Mouse (Mus musculus) liver, embryonic 16.5 days (tissue): Measurements from ENCODE around the gene Acin1. TPM values are rescaled to one million over a fixed set of nuclear protein-coding genes. Genes with fewer than 3 reads are reported as not detected.
A peak's percentile ranks its signal among the peaks of the same experiment; 100 is the strongest.
"Not testable (repeated sequence)": the region's sequence is repeated elsewhere in the genome, so short reads cannot be mapped to it uniquely, and the experiment has no call there.

Source experiments
- ATAC-seq: fragments of 200-750 bp; cut with Nextera tagmentation; 2 replicates; pipeline ENCODE4 v1.8.0; 2017; ENCODE audit warnings: low read depth, mild to moderate bottlenecking, moderate number of reproducible peaks, moderate library complexity
- H3K27ac ChIP-seq: fragments of 300-500 bp; sonication (generic); 2 replicates; pipeline ENCODE4 v1.5.1; 2014; ENCODE audit warnings: mild to moderate bottlenecking, low read length
- H3K27me3 ChIP-seq: fragments of 300-500 bp; sonication (generic); 2 replicates; pipeline ENCODE4 v1.6.1; 2014; ENCODE audit warnings: low read depth, low read length, mixed read lengths; ENCODE audit not compliant: control insufficient read depth, insufficient read depth
- H3K36me3 ChIP-seq: fragments of 300-500 bp; sonication (generic); 2 replicates; pipeline ENCODE4 v1.6.1; 2014; ENCODE audit warnings: mild to moderate bottlenecking; ENCODE audit not compliant: control insufficient read depth, insufficient read depth
- H3K4me1 ChIP-seq: fragments of 300-500 bp; sonication (generic); 2 replicates; pipeline ENCODE4 v1.6.1; 2014; ENCODE audit warnings: low read depth, low read length, mixed read lengths; ENCODE audit not compliant: control insufficient read depth
- H3K4me2 ChIP-seq: fragments of 300-500 bp; sonication (generic); 2 replicates; pipeline ENCODE4 v1.6.1; 2014; ENCODE audit warnings: low read depth, low read length, mixed read lengths
- H3K4me3 ChIP-seq: fragments of 300-500 bp; sonication (generic); 2 replicates; pipeline ENCODE4 v1.5.1; 2014; ENCODE audit warnings: low read depth, mild to moderate bottlenecking, low read length
- H3K9ac ChIP-seq: fragments of 300-500 bp; sonication (generic); 2 replicates; pipeline ENCODE4 v1.6.1; 2014; ENCODE audit warnings: low read depth, low read length
- H3K9me3 ChIP-seq: fragments of 300-500 bp; sonication (generic); replicated peaks from 2 replicates; pipeline ENCODE4 v1.6.1; 2016; ENCODE audit warnings: low read length; ENCODE audit not compliant: control insufficient read depth
- WGBS: fragments of 180-500 bp; shearing (Covaris S2); extraction: QIAGEN DNeasy Blood & Tissue Kit; methylation state at CpG from one replicate; pipeline ENCODE4 v1.1.7; 2014; ENCODE audit not compliant: insufficient replicate concordance; 5-methylcytosine and 5-hydroxymethylcytosine counted together
- polyA plus RNA-seq: library from polyadenylated mRNA; unstranded; fragments of >200 nt; fragmentation: Nextera tagmentation; extraction: Ambion mirVana; gene quantifications from 2 replicates; pipeline ENCODE4 v1.2.1, GENCODE M21; 2015

Gene Acin1
- polyA plus RNA-seq, 1 experiment from 2014 or later: 43.5 TPM

GRCm38 (mm10) chr14:54616226-54616825, 70.4 kb downstream of the Acin1 start:
- Histone ChIP-seq H3K4me3 (no peak overlapping the region), H3K9ac (no peak overlapping the region), H3K4me2 (0 out of 2 replicates have a peak overlapping the region, but pooled peaks have one; percentile 50), H3K9me3 (no peaks in the 10 kb centered on the region), H3K27me3 (no peaks in the 10 kb centered on the region), H3K4me1 (peaks cover 6% of the 10 kb centered on the region), H3K36me3 (no peaks in the 10 kb centered on the region), H3K27ac (no peak overlapping the region)
- WGBS: 86% methylated on average over 16 of the region's 16 CpGs
- ATAC-seq: no peak

GRCm38 (mm10) chr14:54614130-54614529, 72.6 kb downstream of the Acin1 start:
- H3K36me3 ChIP-seq, ATAC-seq: not testable (repeated sequence)

GRCm38 (mm10) chr14:54610648-54611047, 76.1 kb downstream of the Acin1 start:
- Histone ChIP-seq H3K4me2 (no peak overlapping the region), H3K36me3 (no peaks in the 10 kb centered on the region), H3K9ac (no peak overlapping the region), H3K27me3 (no peaks in the 10 kb centered on the region), H3K4me3 (no peak overlapping the region), H3K4me1 (peaks cover 6% of the 10 kb centered on the region), H3K27ac (no peak overlapping the region), H3K9me3 (no peaks in the 10 kb centered on the region)
- ATAC-seq: no peak
- WGBS: 79% methylated on average over 6 of the region's 6 CpGs

More at GRCm38 (mm10) chr14:54614130-54614529, 72.6 kb downstream of the Acin1 start:
- H3K4me2 ChIP-seq, H3K9me3 ChIP-seq, H3K4me3 ChIP-seq, H3K27ac ChIP-seq, H3K9ac ChIP-seq, H3K4me1 ChIP-seq, H3K27me3 ChIP-seq: not testable (repeated sequence)
- WGBS: 89% methylated on average over 16 of the region's 16 CpGs

- Histone ChIP-seq H3K4me3 (no peak overlapping the region), H3K9me3 (no peaks in the 10 kb centered on the region), H3K4me1 (peaks cover 9% of the 10 kb centered on the region), H3K27me3 (no peaks in the 10 kb centered on the region), H3K9ac (no peak overlapping the region), H3K27ac (no peak overlapping the region), H3K4me2 (no peak overlapping the region), H3K36me3 (no peaks in the 10 kb centered on the region)
- 58% methylated on average over 4 of the region's 4 CpGs for WGBS
- ATAC-seq: no peak
Measured at GRCm38 (mm10) chr14:54609962-54610361, 76.8 kb downstream of the Acin1 start.

- Histone ChIP-seq H3K36me3 (no peaks in the 10 kb centered on the region), H3K9me3 (no peaks in the 10 kb centered on the region), H3K9ac (no peak overlapping the region), H3K27me3 (no peaks in the 10 kb centered on the region), H3K4me3 (no peak overlapping the region), H3K4me2 (no peak overlapping the region), H3K4me1 (peaks cover 15% of the 10 kb centered on the region), H3K27ac (no peak overlapping the region)
- WGBS: 70% methylated on average over 4 of the region's 4 CpGs
- ATAC-seq: no peak
Measured at GRCm38 (mm10) chr14:54609245-54609644, 77.5 kb downstream of the Acin1 start.

- Histone ChIP-seq H3K4me2 (no peak overlapping the region), H3K4me3 (no peak overlapping the region), H3K4me1 (peaks cover 25% of the 10 kb centered on the region), H3K9me3 (no peaks in the 10 kb centered on the region), H3K9ac (no peak overlapping the region), H3K27ac (no peak overlapping the region), H3K36me3 (no peaks in the 10 kb centered on the region), H3K27me3 (no peaks in the 10 kb centered on the region)
- 72% methylated on average over 8 of the region's 8 CpGs for WGBS
- no peak for ATAC-seq
Measured at GRCm38 (mm10) chr14:54607226-54607625, 79.5 kb downstream of the Acin1 start.

- peaks cover 30% of the 10 kb centered on the region for H3K4me1 ChIP-seq
- H3K9me3 ChIP-seq: no peaks in the 10 kb centered on the region
- H3K36me3 ChIP-seq: no peaks in the 10 kb centered on the region
- H3K4me2 ChIP-seq: peak within 1 kb of the TSS; percentile 92
- peak; percentile 49 for ATAC-seq
- 0% methylated on average over 29 of the region's 39 CpGs for WGBS
- H3K27me3 ChIP-seq: no peaks in the 10 kb centered on the region
- H3K9ac ChIP-seq: peak within 1 kb of the TSS; percentile 82
- H3K27ac ChIP-seq: peak within 1 kb of the TSS; percentile 88
- peak within 1 kb of the TSS; percentile 71 for H3K4me3 ChIP-seq
Measured at GRCm38 (mm10) chr14:54605752-54606321, 80.9 kb downstream of the Acin1 start, which contains the start of gene 4931414P19Rik. Gene 4931414P19Rik, minus strand, starts transcription at chr14:54605993.

- no peak for ATAC-seq
- H3K27me3 ChIP-seq: no peaks in the 10 kb centered on the region
- peak overlapping the region; percentile 95 for H3K27ac ChIP-seq
- H3K9me3 ChIP-seq: no peaks in the 10 kb centered on the region
- H3K4me1 ChIP-seq: peaks cover 30% of the 10 kb centered on the region
- H3K4me3 ChIP-seq: peak overlapping the region; percentile 82
- H3K4me2 ChIP-seq: peak overlapping the region; percentile 61
- 88% methylated on average over 8 of the region's 8 CpGs for WGBS
- H3K36me3 ChIP-seq: no peaks in the 10 kb centered on the region
- H3K9ac ChIP-seq: no peak overlapping the region
Measured at GRCm38 (mm10) chr14:54603686-54604085, 83.0 kb downstream of the Acin1 start.

GRCm38 (mm10) chr14:54603038-54603654, 83.6 kb downstream of the Acin1 start:
- WGBS: under 1% methylated on average over 46 of the region's 46 CpGs
- peak; percentile 99 for ATAC-seq
- H3K4me1 ChIP-seq: peaks cover 30% of the 10 kb centered on the region
- no peaks in the 10 kb centered on the region for H3K9me3 ChIP-seq
- peak overlapping the region; percentile 68 for H3K4me2 ChIP-seq
- H3K9ac ChIP-seq: peak overlapping the region; percentile 86
- H3K27ac ChIP-seq: peak overlapping the region; percentile 95
- H3K36me3 ChIP-seq: no peaks in the 10 kb centered on the region
- no peaks in the 10 kb centered on the region for H3K27me3 ChIP-seq
- peak overlapping the region; percentile 82 for H3K4me3 ChIP-seq
